Mouse (Mus musculus) testis, adult 2 months (tissue): ENCODE data around the gene Syn3.

Experiments
- CTCF ChIP-seq: fragments of 200-500 bp; IDR thresholded peaks from 2 replicates; pipeline ENCODE4 v1.5.1; 2012; ENCODE audit warnings: low read depth, mild to moderate bottlenecking, inconsistent platforms, low read length, moderate library complexity; ENCODE audit not compliant: control insufficient read depth, insufficient read depth, insufficient replicate concordance
- POLR2A ChIP-seq: fragments of 200-500 bp; IDR thresholded peaks from 2 replicates; pipeline ENCODE4 v1.6.1; 2012; ENCODE audit warnings: low read depth, mild to moderate bottlenecking, inconsistent platforms, low read length, moderate library complexity; ENCODE audit not compliant: control insufficient read depth

DNA sequence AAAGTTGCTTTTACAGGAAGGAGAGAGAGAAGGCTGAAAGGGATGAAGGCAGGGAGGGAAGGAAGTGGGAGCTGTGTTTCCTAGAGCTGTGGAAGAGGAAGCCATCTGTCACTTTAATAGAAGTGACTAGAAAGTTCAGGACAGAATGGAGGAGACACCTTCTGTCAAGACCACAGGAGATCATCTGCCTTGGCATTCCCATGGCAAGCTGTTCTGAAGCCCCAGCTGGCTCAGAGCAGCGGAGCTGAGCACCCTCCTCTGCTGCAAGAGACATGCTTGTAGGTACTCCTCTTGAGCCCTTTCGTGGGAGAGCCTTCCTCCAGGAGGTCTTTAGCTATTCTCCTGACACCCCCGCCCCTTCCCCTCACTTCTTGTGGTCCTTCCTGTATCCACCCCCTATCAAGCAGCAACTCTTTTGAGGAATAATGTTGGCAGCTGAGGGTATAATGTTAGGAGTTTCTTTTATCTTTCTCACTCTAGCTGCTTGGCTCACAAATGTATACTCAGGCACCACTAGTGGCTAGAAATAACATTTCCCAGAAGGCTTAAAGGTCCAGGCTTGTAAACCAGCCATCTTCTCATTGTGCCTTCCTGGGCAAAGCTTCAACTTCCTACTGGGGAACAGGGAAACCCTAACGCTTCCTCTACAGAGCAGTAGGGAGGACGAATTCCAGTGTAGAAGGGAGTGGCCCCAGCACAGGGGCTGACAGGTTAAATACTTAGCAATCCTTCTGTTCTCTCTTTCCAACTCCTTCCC is 436.3 kb downstream of the Syn3 start:
- TF ChIP-seq CTCF (no peak), POLR2A (no peak)
